Mouse (Mus musculus) megakaryocyte, embryonic 14.5 days (primary cell): ENCODE data around the gene Col25a1.

ENCODE experiments used
- FLI1 ChIP-seq: IDR thresholded peaks from 2 replicates; pipeline ENCODE4 v1.6.1; 2012; ENCODE audit warnings: low read length, inconsistent platforms, mixed read lengths
- GATA1 ChIP-seq: IDR thresholded peaks from 3 replicates; pipeline ENCODE4 v1.6.1; 2012; ENCODE audit warnings: mixed read lengths, low read length, inconsistent platforms, borderline replicate concordance

- TF ChIP-seq GATA1 (no peak), FLI1 (no peak)
Observed at GRCm38 (mm10) chr3:130328909-130329308, 197.6 kb downstream of the Col25a1 start.
